Mouse (Mus musculus) central nervous system, embryonic 14 days (tissue): Measurements from ENCODE around the gene Mctp1. TPM values are rescaled to one million over a fixed set of nuclear protein-coding genes. Genes with fewer than 3 reads are reported as not detected.

Experiments
- polyA plus RNA-seq: library from polyadenylated mRNA; depleted of rRNA; stranded (reverse); fragments of >200 nt; gene quantifications from 2 replicates; pipeline ENCODE4 v1.2.3, GENCODE M21; 2012; rRNA removed

Gene Mctp1
- 1.9 and 2.0 TPM in 2 replicates for polyA plus RNA-seq

DNA sequence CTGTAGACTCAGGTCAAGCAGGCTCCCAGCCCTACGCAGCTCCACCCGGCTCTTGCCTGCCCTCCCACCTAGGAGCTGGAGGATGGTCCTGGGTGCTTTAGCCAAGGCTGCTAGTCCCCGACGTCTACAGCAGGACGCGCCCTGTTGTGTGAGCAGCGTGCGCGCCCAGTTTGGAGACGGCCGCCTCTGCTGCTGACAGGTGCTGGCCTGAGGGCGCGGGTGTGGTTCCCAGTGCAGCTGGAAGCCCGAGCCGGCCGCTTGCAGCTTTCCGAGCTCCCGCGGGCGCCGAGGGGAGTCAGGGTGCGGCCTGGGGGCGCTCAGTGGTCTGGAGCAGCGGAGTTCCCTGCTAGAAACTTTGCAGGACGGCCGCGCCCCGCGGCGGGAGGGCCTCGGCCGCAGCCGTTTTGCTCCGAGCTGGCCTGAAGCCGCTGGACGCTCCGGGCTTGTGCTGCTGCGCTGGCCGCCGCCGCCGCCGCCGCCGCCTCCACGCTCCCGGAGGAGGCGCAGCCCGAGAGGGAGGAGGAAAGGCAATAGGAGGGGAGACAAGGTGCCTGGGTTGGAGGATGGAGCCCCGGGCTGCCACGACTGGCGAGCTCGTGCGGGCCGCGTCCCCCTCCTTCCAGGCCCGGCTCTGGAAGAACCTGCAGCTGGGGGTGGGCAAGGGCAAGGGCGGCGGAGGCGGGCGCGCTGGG lies at the start of gene Mctp1:
Mctp1 (plus strand) TSS at position 564 of the 692 bp plus-strand sequence.

Other genes with a start within 250 kb of the Mctp1 start
- gene Fam81b, start 79.5 kb upstream of the Mctp1 start, polyA plus RNA-seq = 0.19 and 0.64 TPM in 2 replicates